Mouse (Mus musculus) liver, embryonic 11.5 days (tissue): Measurements from ENCODE around the gene Nfkbib. TPM values are rescaled to one million over a fixed set of nuclear protein-coding genes. Genes with fewer than 3 reads are reported as not detected.
A peak's percentile ranks its signal among the peaks of the same experiment; 100 is the strongest.

Experiments
- ATAC-seq: fragments of 200-750 bp; cut with Nextera tagmentation; replicated peaks from 2 replicates; pipeline ENCODE4 v1.8.0; 2017; ENCODE audit warnings: moderate number of reproducible peaks, mild to moderate bottlenecking, moderate TSS enrichment, moderate library complexity; ENCODE audit not compliant: low FRiP score
- DNase-seq: peaks from one replicate; pipeline ENCODE4 v3.0.0-alpha.2; 2017; ENCODE audit warnings: low spot score
- H3K27ac ChIP-seq: fragments of 300-500 bp; sonication (generic); 2 replicates; pipeline ENCODE4 v1.5.1; 2014; ENCODE audit warnings: mild to moderate bottlenecking, low read depth, low read length, control low read depth
- H3K27me3 ChIP-seq: fragments of 300-500 bp; sonication (generic); replicated peaks from 2 replicates; pipeline ENCODE4 v1.6.1; 2014; ENCODE audit warnings: low read length, mixed read lengths; ENCODE audit not compliant: control insufficient read depth, insufficient read depth
- H3K36me3 ChIP-seq: fragments of 300-500 bp; sonication (generic); 2 replicates; pipeline ENCODE4 v1.6.1; 2014; ENCODE audit warnings: mild to moderate bottlenecking, low read length, moderate library complexity, mixed read lengths; ENCODE audit not compliant: control insufficient read depth, insufficient read depth
- H3K4me1 ChIP-seq: fragments of 300-500 bp; sonication (generic); replicated peaks from 2 replicates; pipeline ENCODE4 v1.6.1; 2014; ENCODE audit warnings: low read length, mixed read lengths; ENCODE audit not compliant: control insufficient read depth, insufficient read depth
- H3K4me2 ChIP-seq: fragments of 300-500 bp; sonication (generic); 2 replicates; pipeline ENCODE4 v1.6.1; 2014; ENCODE audit warnings: mild to moderate bottlenecking, control low read depth, moderate library complexity
- H3K4me3 ChIP-seq: fragments of 300-500 bp; sonication (generic); 2 replicates; pipeline ENCODE4 v1.5.1; 2014; ENCODE audit warnings: low read depth, low read length, control low read depth
- H3K9ac ChIP-seq: fragments of 300-500 bp; sonication (generic); 2 replicates; pipeline ENCODE4 v1.6.1; 2014; ENCODE audit warnings: low read depth, low read length, control low read depth
- H3K9me3 ChIP-seq: fragments of 300-500 bp; sonication (generic); 2 replicates; pipeline ENCODE4 v1.6.1; 2016; ENCODE audit warnings: low read length, inconsistent platforms, mixed read lengths; ENCODE audit not compliant: control insufficient read depth
- WGBS: fragments of 180-500 bp; shearing (Covaris S2); extraction: QIAGEN DNeasy Blood & Tissue Kit; methylation state at CpG from one replicate; pipeline ENCODE4 v1.1.7; 2014; 5-methylcytosine and 5-hydroxymethylcytosine counted together
- polyA plus RNA-seq: library from polyadenylated mRNA; unstranded; fragments of >200 nt; fragmentation: Nextera tagmentation; extraction: Ambion mirVana; gene quantifications from 2 replicates; pipeline ENCODE4 v1.2.1, GENCODE M21; 2014

Nfkbib gene
- polyA plus RNA-seq, 1 experiment from 2014 or later: 61.4 TPM

GRCm38 (mm10) chr7:28780857-28781256 is 13.5 kb upstream of the Nfkbib start:
- DNase-seq: no peak
- Histone ChIP-seq H3K9me3 (no peaks in the 10 kb centered on the region), H3K36me3 (0 out of 2 replicates have a peak, but pooled peaks cover 2% of the 10 kb centered on the region), H3K27me3 (no peaks in the 10 kb centered on the region), H3K27ac (no peak overlapping the region), H3K9ac (no peak overlapping the region), H3K4me1 (peaks cover 6% of the 10 kb centered on the region), H3K4me2 (no peak overlapping the region), H3K4me3 (no peak overlapping the region)
- ATAC-seq: no peak
- WGBS: 68% methylated on average over 7 of the region's 7 CpGs

DNA sequence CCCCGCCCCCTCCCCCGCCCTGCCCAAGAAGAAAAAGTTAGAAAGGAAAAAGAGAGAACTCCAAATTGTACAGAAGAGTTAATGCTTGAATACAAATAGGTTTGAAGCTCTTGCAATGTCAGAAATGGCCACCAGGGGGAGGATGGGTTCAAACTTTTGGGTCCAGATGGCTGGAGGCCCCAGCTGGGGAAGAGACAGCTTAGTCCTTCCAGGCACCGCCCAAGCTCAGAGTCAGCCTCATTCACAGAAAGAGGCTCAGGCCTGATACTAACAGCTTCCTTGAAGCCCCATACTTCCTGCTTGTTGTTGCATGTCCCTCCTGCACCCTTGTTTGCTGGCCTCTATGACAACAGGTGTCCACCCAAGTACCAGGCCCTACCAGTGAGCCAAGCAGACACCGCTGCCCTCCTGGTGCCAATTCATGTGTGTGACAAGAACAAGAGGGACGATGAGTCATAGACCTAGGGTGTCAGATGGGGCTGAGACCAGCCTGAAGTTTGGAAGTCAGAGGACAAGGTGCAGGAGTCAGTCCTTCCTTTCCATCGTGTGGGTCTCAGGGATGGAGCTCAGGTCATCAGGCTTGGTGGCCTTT is 12.9 kb upstream of the Nfkbib start:
- peak; percentile 77 for DNase-seq
- Histone ChIP-seq H3K27ac (no peak overlapping the region), H3K27me3 (no peaks in the 10 kb centered on the region), H3K4me2 (no peak overlapping the region), H3K9me3 (no peaks in the 10 kb centered on the region), H3K4me3 (no peak overlapping the region), H3K4me1 (peaks cover 6% of the 10 kb centered on the region), H3K9ac (no peak overlapping the region), H3K36me3 (no peaks in the 10 kb centered on the region)
- peak; percentile 73 for ATAC-seq
- 45% methylated on average over 6 of the region's 6 CpGs for WGBS

DNA sequence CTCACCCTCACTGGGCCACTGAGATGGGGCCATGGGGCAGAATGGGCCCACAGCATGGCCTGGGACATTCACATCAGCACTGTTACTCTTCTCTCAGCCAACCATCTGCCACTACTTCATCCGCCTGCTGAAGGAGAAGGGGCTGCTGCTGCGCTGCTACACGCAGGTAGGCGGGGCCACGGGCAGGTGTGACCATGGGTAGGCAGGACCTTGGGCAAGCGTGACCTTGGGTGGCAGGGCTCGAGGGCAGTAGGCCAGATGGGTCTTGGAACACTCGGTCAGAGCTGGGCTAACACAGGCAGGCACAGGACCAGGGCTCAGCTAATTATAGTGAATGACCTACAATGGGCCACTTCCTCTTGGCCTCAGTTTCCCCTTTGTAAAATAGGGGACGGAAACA is 11.5 kb upstream of the Nfkbib start:
- Histone ChIP-seq H3K9ac (no peak overlapping the region), H3K36me3 (no peaks in the 10 kb centered on the region; the same call in 1 of the 2 replicates), H3K27ac (no peak overlapping the region), H3K4me3 (no peak overlapping the region), H3K4me1 (peaks cover 6% of the 10 kb centered on the region), H3K4me2 (no peak overlapping the region), H3K9me3 (no peaks in the 10 kb centered on the region), H3K27me3 (no peaks in the 10 kb centered on the region)
- ATAC-seq (no peak), DNase-seq (no peak)
- 81% methylated on average over 9 of the region's 9 CpGs for WGBS

GRCm38 (mm10) chr7:28775129-28775528 is 7.8 kb upstream of the Nfkbib start:
- Histone ChIP-seq H3K4me2 (no peak overlapping the region), H3K4me1 (peaks cover 8% of the 10 kb centered on the region), H3K36me3 (no peaks in the 10 kb centered on the region; the same call in 1 of the 2 replicates), H3K9ac (no peak overlapping the region), H3K9me3 (no peaks in the 10 kb centered on the region), H3K27me3 (no peaks in the 10 kb centered on the region), H3K4me3 (no peak overlapping the region), H3K27ac (no peak overlapping the region)
- DNase-seq (no peak), ATAC-seq (no peak)
- WGBS: 92% methylated on average over 7 of the region's 7 CpGs

DNA sequence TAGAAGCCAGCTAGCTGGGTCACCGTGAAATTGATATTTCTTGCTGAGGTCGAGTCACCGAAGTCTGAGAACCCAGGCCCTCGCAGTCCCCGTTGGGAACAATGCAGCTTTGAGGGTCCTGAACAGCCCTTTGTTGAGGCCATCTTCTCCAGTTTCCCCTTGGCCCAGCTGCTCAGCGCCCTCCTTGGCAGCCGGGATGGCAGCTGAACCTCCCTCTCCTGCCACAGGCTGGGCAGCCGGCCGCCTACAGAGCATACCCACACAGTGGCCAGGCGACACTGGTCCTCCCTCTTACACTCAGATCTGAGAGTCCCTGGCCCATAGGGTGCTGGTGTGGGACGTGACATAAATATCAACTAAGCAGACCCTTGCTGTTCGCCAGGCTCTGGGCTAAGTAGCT is 6.9 kb upstream of the Nfkbib start:
- Histone ChIP-seq H3K9ac (no peak overlapping the region), H3K4me2 (no peak overlapping the region), H3K4me1 (peaks cover 11% of the 10 kb centered on the region), H3K9me3 (no peaks in the 10 kb centered on the region), H3K27ac (no peak overlapping the region), H3K4me3 (no peak overlapping the region), H3K27me3 (no peaks in the 10 kb centered on the region), H3K36me3 (no peaks in the 10 kb centered on the region; the same call in 1 of the 2 replicates)
- ATAC-seq (no peak), DNase-seq (no peak)
- 89% methylated on average over 12 of the region's 12 CpGs for WGBS

DNA sequence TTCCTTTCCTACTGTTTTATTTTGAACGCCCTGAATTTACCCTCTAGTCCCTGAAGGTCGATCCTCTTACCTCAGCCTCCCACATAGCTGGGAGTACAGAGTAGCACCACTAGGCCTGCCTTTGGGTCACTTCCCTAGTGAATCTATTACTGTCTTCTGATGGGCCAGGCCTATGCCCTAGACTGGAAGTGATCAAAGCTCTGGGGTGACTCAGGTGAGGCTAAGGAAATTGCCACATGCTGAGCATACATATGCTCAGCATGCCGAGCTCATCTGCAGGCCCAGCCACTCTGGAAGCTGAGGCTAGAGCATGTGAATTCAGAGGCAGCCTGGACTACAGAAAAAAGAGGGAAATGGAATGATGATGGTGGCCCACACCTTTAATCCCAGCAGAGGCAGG is 5.9 kb upstream of the Nfkbib start:
- Histone ChIP-seq H3K27ac (no peak overlapping the region), H3K27me3 (no peaks in the 10 kb centered on the region), H3K9ac (no peak overlapping the region), H3K36me3 (no peaks in the 10 kb centered on the region; the same call in 1 of the 2 replicates), H3K4me2 (no peak overlapping the region), H3K4me1 (peaks cover 11% of the 10 kb centered on the region), H3K4me3 (no peak overlapping the region), H3K9me3 (no peaks in the 10 kb centered on the region)
- WGBS: 74% methylated on average over 3 of the region's 3 CpGs
- DNase-seq (no peak), ATAC-seq (no peak)

DNA sequence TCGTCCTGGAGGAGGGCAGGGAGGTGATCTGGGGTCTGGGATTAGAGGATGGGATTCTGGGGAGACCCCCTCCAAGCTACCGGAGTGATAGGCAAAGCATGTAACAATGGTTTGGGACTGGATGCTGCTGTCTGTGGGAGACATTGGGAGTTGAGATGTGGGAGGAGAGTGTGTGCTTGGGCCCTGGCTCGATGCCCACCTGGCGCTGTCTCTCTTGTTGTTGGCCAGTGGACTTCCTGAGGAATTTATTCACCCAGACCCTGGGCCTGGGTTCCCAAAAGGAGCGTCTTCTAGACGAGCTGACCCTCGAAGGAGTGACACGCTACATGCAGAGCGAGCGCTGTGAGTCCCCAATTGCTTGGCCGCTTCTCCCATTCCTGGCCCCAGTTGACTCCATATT is 4.6 kb upstream of the Nfkbib start:
- H3K27ac ChIP-seq: no peak overlapping the region
- no peak overlapping the region for H3K4me2 ChIP-seq
- no peak overlapping the region for H3K9ac ChIP-seq
- DNase-seq (no peak), ATAC-seq (no peak)
- H3K36me3 ChIP-seq: no peaks in the 10 kb centered on the region; the same call in 1 of the 2 replicates
- H3K9me3 ChIP-seq: no peaks in the 10 kb centered on the region
- no peak overlapping the region for H3K4me3 ChIP-seq
- WGBS: 90% methylated on average over 11 of the region's 11 CpGs
- no peaks in the 10 kb centered on the region for H3K27me3 ChIP-seq
- H3K4me1 ChIP-seq: peaks cover 22% of the 10 kb centered on the region

- Histone ChIP-seq H3K9ac (no peak overlapping the region), H3K9me3 (no peaks in the 10 kb centered on the region), H3K4me3 (no peak overlapping the region), H3K27me3 (no peaks in the 10 kb centered on the region), H3K4me2 (0 out of 2 replicates have a peak overlapping the region, but pooled peaks have one; percentile 0), H3K4me1 (peaks cover 27% of the 10 kb centered on the region), H3K36me3 (no peaks in the 10 kb centered on the region; the same call in 1 of the 2 replicates), H3K27ac (no peak overlapping the region)
- 55% methylated on average over 3 of the region's 3 CpGs for WGBS
- DNase-seq (no peak), ATAC-seq (no peak)
Observed at GRCm38 (mm10) chr7:28770309-28770708, 3.0 kb upstream of the Nfkbib start.

- no peaks in the 10 kb centered on the region for H3K36me3 ChIP-seq
- H3K9me3 ChIP-seq: no peaks in the 10 kb centered on the region
- H3K27ac ChIP-seq: no peak overlapping the region
- no peak overlapping the region for H3K9ac ChIP-seq
- no peak for DNase-seq
- no peaks in the 10 kb centered on the region for H3K27me3 ChIP-seq
- no peak for ATAC-seq
- no peak overlapping the region for H3K4me2 ChIP-seq
- H3K4me3 ChIP-seq: no peak overlapping the region
- 79% methylated on average over 9 of the region's 9 CpGs for WGBS
- H3K4me1 ChIP-seq: peaks cover 34% of the 10 kb centered on the region
Observed at GRCm38 (mm10) chr7:28769414-28769958, 2.2 kb upstream of the Nfkbib start.
